Mouse (Mus musculus) gastrocnemius, adult 8-10 months (tissue): Measurements from ENCODE around the gene Gadd45a. TPM values are rescaled to one million over a fixed set of nuclear protein-coding genes. Genes with fewer than 3 reads are reported as not detected.
A peak's percentile ranks its signal among the peaks of the same experiment; 100 is the strongest.

Source experiments
- DNase-seq, 2 experiments: peaks; one replicate each; pipeline ENCODE4 v3.0.0; 2022; ENCODE audit warnings: low spot score in 2 of 2
- total RNA-seq, 4 experiments: library from RNA; stranded (reverse); gene quantifications; 2 replicates each; pipeline ENCODE4 v1.2.4; 2022

Gene Gadd45a
- total RNA-seq, 4 experiments from 2014 or later, result 23.9 to 45.4 (median 33.9) TPM

DNA sequence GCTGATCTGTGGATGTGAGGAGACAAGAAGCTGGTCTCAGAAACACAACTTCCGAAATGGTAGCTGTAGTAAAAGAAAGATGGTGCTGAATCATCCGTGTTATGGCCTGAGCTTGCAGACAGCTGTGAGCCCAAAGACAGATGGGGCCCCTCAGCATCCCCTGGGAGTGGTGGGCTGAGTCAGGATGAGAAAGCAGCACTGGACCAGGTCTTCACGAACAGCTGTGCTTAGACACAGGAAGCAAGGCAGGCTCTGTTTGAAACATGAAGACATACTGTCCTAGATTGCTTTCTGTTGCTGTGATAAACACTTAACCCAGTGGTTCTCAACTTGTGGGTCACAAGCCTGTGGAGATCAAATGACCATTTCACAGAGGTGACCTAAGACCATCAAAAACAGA is 49.6 kb downstream of the Gadd45a start:
- DNase-seq, result peak; percentile 34 to 52

DNA sequence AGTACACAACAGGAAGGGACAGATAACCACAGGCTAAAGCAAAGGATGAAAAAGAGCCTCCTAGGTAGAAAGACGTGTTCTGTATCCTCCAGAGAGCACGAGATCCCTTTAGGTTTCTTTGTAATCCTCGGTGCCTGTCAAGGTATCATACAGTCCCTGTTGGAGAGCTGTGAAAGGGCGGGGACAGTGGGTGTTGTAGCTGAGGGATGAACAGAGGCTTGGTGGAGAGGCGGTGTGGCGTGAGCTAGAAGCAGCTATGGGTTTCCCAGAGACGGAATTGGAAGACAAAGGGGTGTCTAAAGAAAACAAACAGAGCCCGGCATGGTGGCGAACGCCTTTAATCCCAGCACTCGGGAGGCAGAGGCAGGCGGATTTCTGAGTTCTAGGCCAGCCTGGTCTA is 51.2 kb downstream of the Gadd45a start:
- DNase-seq, result no peak

DNA sequence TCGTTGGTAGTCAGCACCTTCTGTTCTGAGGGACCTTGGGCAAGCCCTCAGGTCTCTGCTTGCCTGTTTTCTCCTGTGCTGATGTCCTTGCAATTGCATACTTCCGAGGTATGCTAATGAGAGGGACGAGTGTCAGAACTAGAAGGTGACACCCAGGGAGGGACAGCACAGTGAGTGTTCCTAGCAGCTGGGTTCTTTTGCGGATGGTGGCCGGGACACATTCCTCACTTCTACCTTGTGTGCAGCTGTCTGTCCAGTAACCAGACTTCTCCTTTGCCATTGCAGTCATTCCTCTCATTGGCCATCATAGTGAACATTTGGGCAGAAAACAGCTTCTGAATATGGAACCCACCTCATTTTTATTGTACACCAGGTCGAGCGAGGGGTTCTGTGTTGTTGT is 51.8 kb downstream of the Gadd45a start:
- DNase-seq, result no peak

Other genes with a start within 250 kb of the Gadd45a start
- not detected for gene Vmn1r39, start 226.8 kb downstream of the Gadd45a start, total RNA-seq
- 10 to 100 TPM; 24.1 to 33.9 (median 29.3) TPM for gene Gng12, start 141.1 kb downstream of the Gadd45a start, total RNA-seq
- 100 to 1,000 TPM; 174 to 282 (median 238) TPM for gene Serbp1, start 200.7 kb upstream of the Gadd45a start, total RNA-seq